Mouse (Mus musculus) adrenal gland, adult 2 months (tissue): ENCODE measurements around the gene Fmnl1. TPM values are rescaled to one million over a fixed set of nuclear protein-coding genes. Genes with fewer than 3 reads are reported as not detected.

Experiments used
- DNase-seq: peaks from one replicate; pipeline ENCODE4 v3.0.0; 2021
- long read RNA-seq: library from polyadenylated mRNA; stranded (forward); transcript quantifications from one replicate; pipeline ENCODE4 v2.0.0, GENCODE M21; 2021
- polyA plus RNA-seq: library from polyadenylated mRNA; depleted of rRNA; stranded (reverse); fragments of >200 nt; gene quantifications from 2 replicates; pipeline ENCODE4 v1.2.3, GENCODE M21; 2012; rRNA removed
- total RNA-seq, 2 experiments: library from RNA; stranded (reverse); gene quantifications; 2 replicates each; pipeline ENCODE4 v1.2.3; 2021

Gene Fmnl1
- 10 to 100 TPM; 18.9 to 24.2 TPM for total RNA-seq
- 16.3 and 19.2 TPM in 2 replicates for polyA plus RNA-seq
- long read RNA-seq, partial matches to known transcripts, result 0 of 3 reads
- long read RNA-seq, other reads (novel, unspliced or antisense), result 0 of 3 reads

- peak; percentile 69 for DNase-seq
Observed at GRCm38 (mm10) chr11:103170494-103171285, at the start of gene Fmnl1. Fmnl1 (plus strand) TSS chr11:103171107.

GRCm38 (mm10) chr11:103131701-103132575 lies 39.0 kb upstream of the Fmnl1 start, which contains the start of gene Hexim2:
Hexim2 (plus strand) TSS chr11:103132429.
- DNase-seq, result peak; percentile 86

GRCm38 (mm10) chr11:103132576-103133455 lies 38.1 kb upstream of the Fmnl1 start:
- DNase-seq, result peak; percentile 100

GRCm38 (mm10) chr11:103133456-103134185 lies 37.3 kb upstream of the Fmnl1 start:
- no peak for DNase-seq

- DNase-seq, result peak; percentile 83
Observed at GRCm38 (mm10) chr11:103134221-103134620, 36.7 kb upstream of the Fmnl1 start.

- DNase-seq, result no peak
Observed at GRCm38 (mm10) chr11:103136039-103136577, 34.8 kb upstream of the Fmnl1 start.

- no peak for DNase-seq
Observed at GRCm38 (mm10) chr11:103139951-103140762, 30.8 kb upstream of the Fmnl1 start.

- DNase-seq, result no peak
Observed at GRCm38 (mm10) chr11:103140763-103141100, 30.2 kb upstream of the Fmnl1 start.

- DNase-seq, result peak; percentile 63
Observed at GRCm38 (mm10) chr11:103141101-103141943, 29.6 kb upstream of the Fmnl1 start.

- peak; percentile 64 for DNase-seq
Observed at GRCm38 (mm10) chr11:103141944-103142255, 29.0 kb upstream of the Fmnl1 start.

GRCm38 (mm10) chr11:103142441-103143182 lies 28.3 kb upstream of the Fmnl1 start:
- peak; percentile 82 for DNase-seq

- peak; percentile 65 for DNase-seq
Observed at GRCm38 (mm10) chr11:103144309-103145285, 26.3 kb upstream of the Fmnl1 start.

GRCm38 (mm10) chr11:103146386-103146785 lies 24.5 kb upstream of the Fmnl1 start:
- no peak for DNase-seq

GRCm38 (mm10) chr11:103147766-103148165 lies 23.1 kb upstream of the Fmnl1 start:
- no peak for DNase-seq

- peak; percentile 74 for DNase-seq
Observed at GRCm38 (mm10) chr11:103149771-103150170, 21.1 kb upstream of the Fmnl1 start.

GRCm38 (mm10) chr11:103158621-103159478 lies 12.1 kb upstream of the Fmnl1 start:
- peak; percentile 98 for DNase-seq
